Mouse (Mus musculus) hindbrain, embryonic 15.5 days (tissue): ENCODE data around the gene Gps1. TPM values are rescaled to one million over a fixed set of nuclear protein-coding genes. Genes with fewer than 3 reads are reported as not detected.

Experiments used
- ATAC-seq: fragments of 200-750 bp; cut with Nextera tagmentation; 2 replicates; pipeline ENCODE4 v1.8.0; 2017; ENCODE audit warnings: low read depth, moderate number of reproducible peaks, moderate TSS enrichment; ENCODE audit not compliant: low FRiP score
- H3K27ac ChIP-seq: fragments of 300-500 bp; sonication (generic); replicated peaks from 2 replicates; pipeline ENCODE4 v1.5.1; 2015; ENCODE audit warnings: mild to moderate bottlenecking, inconsistent platforms
- H3K27me3 ChIP-seq: fragments of 300-500 bp; sonication (generic); 2 replicates; pipeline ENCODE4 v1.6.1; 2015; ENCODE audit warnings: control low read depth, inconsistent platforms
- H3K36me3 ChIP-seq: fragments of 300-500 bp; sonication (generic); 2 replicates; pipeline ENCODE4 v1.6.1; 2015; ENCODE audit warnings: control low read depth, inconsistent platforms
- H3K4me1 ChIP-seq: fragments of 300-500 bp; sonication (generic); replicated peaks from 2 replicates; pipeline ENCODE4 v1.6.1; 2015; ENCODE audit warnings: control low read depth, inconsistent platforms
- H3K4me2 ChIP-seq: fragments of 300-500 bp; sonication (generic); 2 replicates; pipeline ENCODE4 v1.6.1; 2015; ENCODE audit warnings: moderate library complexity, mild to moderate bottlenecking, inconsistent platforms
- H3K4me3 ChIP-seq: fragments of 300-500 bp; sonication (generic); 2 replicates; pipeline ENCODE4 v1.5.1; 2015; ENCODE audit warnings: mild to moderate bottlenecking, inconsistent platforms
- H3K9ac ChIP-seq: fragments of 300-500 bp; sonication (generic); 2 replicates; pipeline ENCODE4 v1.6.1; 2015; ENCODE audit warnings: inconsistent platforms
- H3K9me3 ChIP-seq: fragments of 300-500 bp; sonication (generic); 2 replicates; pipeline ENCODE4 v1.6.1; 2016; ENCODE audit warnings: control low read depth, inconsistent platforms
- WGBS: fragments of 180-500 bp; shearing (Covaris S2); methylation state at CpG from one replicate; pipeline ENCODE4 v1.1.7; 2015; 5-methylcytosine and 5-hydroxymethylcytosine counted together
- polyA plus RNA-seq: library from polyadenylated mRNA; unstranded; fragments of >200 nt; fragmentation: Nextera tagmentation; extraction: Ambion mirVana; gene quantifications from 2 replicates; pipeline ENCODE4 v1.2.1, GENCODE M21; 2015

The Gps1 gene
- polyA plus RNA-seq, 1 experiment from 2014 or later = 300 TPM

DNA sequence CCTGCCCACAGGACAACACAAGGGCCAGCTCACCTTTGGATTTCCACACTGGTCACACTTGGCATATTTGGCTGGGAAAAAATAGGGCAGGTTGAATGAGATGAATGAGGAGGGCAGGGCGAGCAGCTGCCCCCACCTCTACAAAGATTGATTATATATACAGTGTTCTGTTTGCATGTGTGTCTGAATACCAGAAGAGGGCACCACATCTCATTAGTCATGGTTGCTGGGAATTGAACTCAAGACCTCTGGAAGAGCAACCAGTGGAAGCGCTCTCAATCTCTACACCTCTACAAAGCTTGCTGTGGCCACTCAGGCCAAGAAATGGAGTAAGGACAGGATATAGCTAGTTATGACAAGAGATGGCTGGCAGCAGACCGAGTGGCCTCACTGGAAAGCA, 5.7 kb downstream of the Gps1 start:
- WGBS = 93% methylated on average over 3 of the region's 3 CpGs
- H3K4me1 ChIP-seq = peaks cover 20% of the 10 kb centered on the region
- H3K9me3 ChIP-seq = no peaks in the 10 kb centered on the region
- H3K27ac ChIP-seq = no peak overlapping the region
- H3K4me2 ChIP-seq = no peak overlapping the region
- H3K9ac ChIP-seq = no peak overlapping the region
- ATAC-seq = no peak
- no peaks in the 10 kb centered on the region for H3K27me3 ChIP-seq
- H3K36me3 ChIP-seq = peaks cover 60% of the 10 kb centered on the region
- H3K4me3 ChIP-seq = no peak overlapping the region

DNA sequence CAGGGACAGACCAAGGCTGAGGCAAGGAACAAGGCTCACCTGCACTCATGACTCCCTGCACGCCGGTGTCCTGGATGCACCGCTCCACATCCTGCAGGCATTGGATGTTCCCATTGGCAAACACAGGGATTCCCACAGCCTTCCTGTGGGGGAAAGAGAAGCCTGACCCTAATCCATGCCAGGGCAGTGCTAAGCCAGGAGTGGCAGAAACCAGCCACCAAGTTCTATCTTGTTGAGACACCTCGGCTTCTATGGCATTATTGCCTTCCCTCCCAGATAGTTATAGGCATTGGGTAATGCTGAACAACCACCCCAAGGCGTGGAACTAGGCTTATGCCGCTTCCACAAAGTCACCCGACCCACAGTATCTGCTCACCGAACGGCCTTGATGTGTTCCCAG, 8.6 kb downstream of the Gps1 start:
- H3K9me3 ChIP-seq = no peaks in the 10 kb centered on the region
- no peak overlapping the region for H3K27ac ChIP-seq
- no peak overlapping the region for H3K4me2 ChIP-seq
- H3K36me3 ChIP-seq = peaks cover 44% of the 10 kb centered on the region
- no peaks in the 10 kb centered on the region for H3K27me3 ChIP-seq
- peaks cover 24% of the 10 kb centered on the region for H3K4me1 ChIP-seq
- ATAC-seq = no peak
- H3K9ac ChIP-seq = no peak overlapping the region
- no peak overlapping the region for H3K4me3 ChIP-seq
- WGBS = 94% methylated on average over 9 of the region's 9 CpGs

DNA sequence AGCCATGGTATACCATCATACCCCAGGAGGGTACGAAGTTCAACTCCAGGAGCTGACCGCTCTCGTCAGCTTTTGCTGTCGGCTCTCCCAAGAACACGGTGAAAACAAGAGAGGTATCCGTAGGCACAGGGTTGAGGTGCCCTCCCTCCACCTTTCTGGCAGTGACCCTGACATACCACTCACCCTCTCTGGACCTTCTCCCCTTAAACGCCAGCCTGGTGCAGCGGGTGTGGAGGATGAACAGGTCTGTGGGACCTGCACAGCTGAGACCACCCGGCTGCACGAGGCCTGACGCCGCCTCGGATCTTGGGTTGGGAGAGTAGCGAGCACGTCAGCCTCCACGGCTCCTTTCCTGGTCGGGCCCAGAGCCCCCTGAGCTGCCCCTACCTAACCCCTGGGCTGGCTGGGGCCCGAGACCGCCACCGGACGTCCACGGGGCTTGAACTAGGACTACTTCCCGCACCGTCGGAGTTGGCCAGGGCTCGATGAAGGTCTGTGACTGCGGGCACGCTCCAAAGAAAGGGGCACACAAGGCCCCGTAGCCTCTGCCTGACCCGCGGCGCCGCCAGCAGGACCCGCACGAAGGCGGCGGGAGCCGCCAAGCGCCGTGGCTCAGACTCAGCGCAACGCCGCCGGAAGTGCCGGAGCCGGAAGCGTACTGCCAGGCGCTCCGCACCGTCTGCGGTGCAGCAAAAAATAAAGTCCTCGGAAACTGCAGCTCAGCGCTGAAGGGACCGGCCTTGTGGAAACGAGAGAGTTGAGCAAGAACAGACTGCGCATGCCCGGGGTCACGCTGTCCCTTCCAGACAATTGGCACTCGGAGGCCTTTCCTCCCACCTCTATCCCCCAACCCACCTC, 11.9 kb downstream of the Gps1 start, which contains the start of gene Dus1l:
Dus1l (minus strand) TSS at position 648 of the 858 bp plus-strand sequence.
- H3K4me3 ChIP-seq = peak within 1 kb of the TSS; percentile 98
- H3K27me3 ChIP-seq = no peaks in the 10 kb centered on the region
- H3K9me3 ChIP-seq = no peaks in the 10 kb centered on the region
- peaks cover 16% of the 10 kb centered on the region for H3K36me3 ChIP-seq
- H3K4me2 ChIP-seq = peak within 1 kb of the TSS; percentile 98
- WGBS = 3% methylated on average over 59 of the region's 59 CpGs
- H3K27ac ChIP-seq = peak within 1 kb of the TSS; percentile 84
- peak; percentile 87 for ATAC-seq
- H3K9ac ChIP-seq = peak within 1 kb of the TSS; percentile 97
- peaks cover 27% of the 10 kb centered on the region for H3K4me1 ChIP-seq

DNA sequence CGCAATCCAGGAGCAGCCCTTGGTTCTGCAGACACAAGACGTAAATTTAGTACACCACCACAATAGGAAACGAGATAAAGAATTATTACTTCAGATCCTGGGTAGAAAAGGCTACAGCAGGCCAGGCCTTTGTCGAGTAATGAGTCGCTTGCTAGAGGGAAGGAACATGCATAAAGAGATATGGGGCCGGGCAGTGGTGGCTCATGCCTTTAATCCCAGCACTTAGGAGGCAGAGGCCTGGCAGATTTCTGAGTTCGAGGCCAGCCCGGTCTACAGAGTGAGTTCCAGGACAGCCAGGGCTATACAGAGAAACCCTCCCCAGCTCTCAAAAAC, 12.5 kb downstream of the Gps1 start:
- WGBS = 24% methylated on average over 8 of the region's 8 CpGs
- ATAC-seq = peak; percentile 35; the same call in 1 of the 2 replicates
- peak overlapping the region; percentile 84 for H3K27ac ChIP-seq
- no peaks in the 10 kb centered on the region for H3K27me3 ChIP-seq
- peaks cover 11% of the 10 kb centered on the region for H3K36me3 ChIP-seq
- peak overlapping the region; percentile 98 for H3K4me3 ChIP-seq
- peak overlapping the region; percentile 98 for H3K4me2 ChIP-seq
- H3K4me1 ChIP-seq = peaks cover 27% of the 10 kb centered on the region
- no peaks in the 10 kb centered on the region for H3K9me3 ChIP-seq
- peak overlapping the region; percentile 37; the same call in 1 of the 2 replicates for H3K9ac ChIP-seq

DNA sequence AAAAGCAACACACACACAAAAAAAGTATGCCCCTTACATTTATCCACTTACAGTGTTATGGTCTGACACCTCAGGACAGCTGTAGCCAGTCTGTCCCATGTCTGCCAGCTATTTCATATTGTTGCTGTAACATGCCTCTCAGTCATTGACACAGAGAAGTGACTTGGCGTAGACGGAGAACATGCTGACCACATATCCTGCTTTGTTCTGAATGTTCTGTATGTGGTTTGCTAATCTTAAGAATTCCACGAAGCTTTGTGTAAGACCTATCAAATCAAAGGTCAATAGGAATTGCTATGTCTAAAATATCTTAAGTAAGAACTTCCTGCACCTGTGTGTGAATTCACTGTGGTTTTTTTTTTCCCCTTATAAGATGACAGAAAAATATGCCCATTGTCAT, 14.2 kb downstream of the Gps1 start:
- H3K27me3 ChIP-seq = no peaks in the 10 kb centered on the region
- no peak for ATAC-seq
- no peak overlapping the region for H3K27ac ChIP-seq
- no peaks in the 10 kb centered on the region for H3K36me3 ChIP-seq
- H3K4me2 ChIP-seq = no peak overlapping the region
- 88% methylated on average over 3 of the region's 3 CpGs for WGBS
- H3K9me3 ChIP-seq = no peaks in the 10 kb centered on the region
- no peak overlapping the region for H3K9ac ChIP-seq
- peaks cover 27% of the 10 kb centered on the region for H3K4me1 ChIP-seq
- no peak overlapping the region for H3K4me3 ChIP-seq

DNA sequence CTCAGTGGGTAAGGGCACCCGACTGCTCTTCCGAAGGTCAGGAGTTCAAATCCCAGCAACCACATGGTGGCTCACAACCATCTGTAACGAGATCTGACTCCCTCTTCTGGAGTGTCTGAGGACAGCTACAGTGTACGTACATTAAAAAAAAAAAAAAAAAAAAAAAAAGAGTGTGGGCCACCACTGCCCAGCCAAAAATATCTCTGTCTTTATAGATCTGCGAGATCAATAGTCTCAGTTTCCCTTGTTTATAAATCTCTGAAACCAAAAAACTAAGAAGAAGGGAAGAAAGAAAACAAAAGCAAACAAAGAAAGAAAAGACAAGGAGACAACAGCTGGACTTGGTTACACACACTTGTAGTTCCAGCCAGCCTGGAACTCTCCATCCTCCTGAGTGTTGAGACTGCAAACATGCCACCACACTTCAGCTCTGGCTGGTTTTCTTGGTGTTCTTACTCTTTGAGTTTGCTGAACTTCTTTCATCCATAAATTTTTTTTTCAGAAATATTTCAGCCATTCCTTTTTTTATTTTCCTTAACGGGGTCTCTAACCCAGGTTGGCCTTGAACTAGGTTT, 15.3 kb downstream of the Gps1 start:
- no peak overlapping the region for H3K4me2 ChIP-seq
- H3K27ac ChIP-seq = no peak overlapping the region

DNA sequence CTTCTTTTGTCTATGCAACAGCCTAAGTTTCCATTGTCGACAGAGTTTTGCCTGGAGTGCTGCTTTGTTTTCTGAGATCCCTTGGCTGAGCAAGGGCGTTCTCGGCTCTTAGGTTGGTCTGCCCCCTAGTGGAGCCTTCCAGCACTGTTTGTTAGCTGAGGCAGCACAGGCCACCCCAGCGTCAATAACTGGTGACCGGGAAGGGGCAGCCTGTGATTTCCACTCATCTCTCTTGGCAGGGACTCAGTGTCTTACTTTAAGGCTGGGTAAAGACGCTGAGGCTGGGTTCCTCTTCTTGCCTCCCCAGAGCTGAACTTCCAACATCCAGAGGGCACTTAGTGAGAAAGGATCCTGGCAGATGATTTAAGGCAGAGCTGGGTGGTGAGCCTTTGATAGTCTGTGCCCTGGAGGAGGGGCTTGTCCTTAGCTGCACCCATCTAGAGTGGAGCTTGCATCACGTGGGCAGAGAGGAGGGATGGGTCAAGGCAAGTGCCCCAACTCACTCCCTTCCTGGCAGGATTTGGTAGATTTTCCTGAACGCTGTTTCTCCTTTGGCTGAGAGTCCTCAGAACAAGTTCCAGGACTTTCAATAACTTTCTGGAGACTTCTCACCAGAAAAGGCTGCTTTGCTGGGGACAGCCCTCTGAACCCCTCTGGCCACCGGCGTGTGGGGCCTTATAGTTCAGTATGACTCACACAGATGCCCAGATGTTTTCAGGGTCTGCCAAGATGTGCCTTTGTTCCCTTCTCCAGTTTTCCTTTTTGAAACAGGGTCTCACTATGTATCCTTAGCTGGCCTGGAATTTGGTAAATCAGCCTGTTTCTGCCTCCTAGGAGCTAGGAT, 16.2 kb downstream of the Gps1 start:
- no peak overlapping the region for H3K4me3 ChIP-seq

More for the DNA sequence above, 15.3 kb downstream of the Gps1 start:
- Histone ChIP-seq H3K9ac (no peak overlapping the region), H3K27me3 (no peaks in the 10 kb centered on the region), H3K36me3 (no peaks in the 10 kb centered on the region), H3K4me3 (no peak overlapping the region), H3K4me1 (peaks cover 25% of the 10 kb centered on the region), H3K9me3 (no peaks in the 10 kb centered on the region)
- no peak for ATAC-seq
- 82% methylated on average over 5 of the region's 6 CpGs for WGBS

DNA sequence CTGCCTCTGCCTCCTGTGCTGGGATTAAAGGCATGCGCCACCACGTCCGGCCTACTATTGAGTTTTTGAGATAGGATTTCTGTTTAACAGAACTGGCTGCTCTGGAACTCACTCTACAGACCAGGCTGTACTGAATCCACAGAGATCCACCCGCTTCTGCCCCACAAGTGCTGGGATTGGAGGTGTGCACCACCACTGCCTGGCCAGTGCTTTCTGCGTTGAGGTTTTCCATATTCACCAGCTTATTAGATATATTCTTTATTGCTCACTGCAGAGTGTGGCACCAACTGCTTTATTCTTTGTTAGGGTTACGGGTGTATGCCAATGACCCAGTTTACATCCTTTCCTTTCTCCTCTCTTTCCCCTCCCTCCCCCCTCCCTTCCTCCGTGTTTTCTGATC, 20.2 kb downstream of the Gps1 start:
- 0 out of 2 replicates have a peak, but pooled peaks cover 4% of the 10 kb centered on the region for H3K4me1 ChIP-seq
- no peaks in the 10 kb centered on the region for H3K9me3 ChIP-seq
- no peak for ATAC-seq
- H3K4me3 ChIP-seq = no peak overlapping the region
- no peak overlapping the region for H3K27ac ChIP-seq
- WGBS = 75% methylated on average over 7 of the region's 7 CpGs
- no peaks in the 10 kb centered on the region for H3K27me3 ChIP-seq
- H3K4me2 ChIP-seq = no peak overlapping the region
- no peak overlapping the region for H3K9ac ChIP-seq
- peaks cover 37% of the 10 kb centered on the region for H3K36me3 ChIP-seq

More for the DNA sequence above, 16.2 kb downstream of the Gps1 start:
- H3K4me2 ChIP-seq = no peak overlapping the region
- ATAC-seq = 0 out of 2 replicates have a peak, but pooled peaks have one; percentile 59
- WGBS = 12% methylated on average over 10 of the region's 10 CpGs
- peaks cover under 1% of the 10 kb centered on the region; the same call in 1 of the 2 replicates for H3K36me3 ChIP-seq
- peaks cover 16% of the 10 kb centered on the region for H3K4me1 ChIP-seq
- no peak overlapping the region for H3K9ac ChIP-seq
- no peak overlapping the region; the same call in 1 of the 2 replicates for H3K27ac ChIP-seq
- H3K9me3 ChIP-seq = no peaks in the 10 kb centered on the region
- H3K27me3 ChIP-seq = no peaks in the 10 kb centered on the region

DNA sequence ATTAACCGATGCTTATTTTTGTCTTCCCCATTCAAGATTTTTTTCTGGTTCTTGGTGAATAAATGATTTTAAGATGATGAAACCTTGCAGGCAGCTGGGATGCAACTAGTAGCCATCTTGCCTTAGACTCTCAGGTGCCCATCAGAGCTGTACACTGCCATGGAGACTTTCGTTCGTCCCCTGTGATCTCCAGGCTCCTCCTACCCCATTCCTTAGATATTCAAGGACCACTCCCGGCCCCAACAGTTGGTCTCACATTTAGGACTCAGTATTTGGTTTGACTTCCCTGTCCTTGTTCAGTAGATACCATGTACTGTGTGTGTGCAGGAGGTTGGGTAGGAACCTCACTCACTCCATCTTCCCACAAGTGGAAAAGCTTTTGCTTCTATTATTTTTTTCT, 20.7 kb downstream of the Gps1 start:
- 73% methylated on average over 4 of the region's 4 CpGs for WGBS
- no peaks in the 10 kb centered on the region for H3K9me3 ChIP-seq
- 0 out of 2 replicates have a peak, but pooled peaks cover 4% of the 10 kb centered on the region for H3K4me1 ChIP-seq
- H3K36me3 ChIP-seq = peaks cover 42% of the 10 kb centered on the region
- H3K9ac ChIP-seq = no peak overlapping the region
- no peak overlapping the region for H3K4me2 ChIP-seq
- H3K27me3 ChIP-seq = no peaks in the 10 kb centered on the region
- no peak overlapping the region for H3K4me3 ChIP-seq
- ATAC-seq = no peak
- no peak overlapping the region for H3K27ac ChIP-seq

DNA sequence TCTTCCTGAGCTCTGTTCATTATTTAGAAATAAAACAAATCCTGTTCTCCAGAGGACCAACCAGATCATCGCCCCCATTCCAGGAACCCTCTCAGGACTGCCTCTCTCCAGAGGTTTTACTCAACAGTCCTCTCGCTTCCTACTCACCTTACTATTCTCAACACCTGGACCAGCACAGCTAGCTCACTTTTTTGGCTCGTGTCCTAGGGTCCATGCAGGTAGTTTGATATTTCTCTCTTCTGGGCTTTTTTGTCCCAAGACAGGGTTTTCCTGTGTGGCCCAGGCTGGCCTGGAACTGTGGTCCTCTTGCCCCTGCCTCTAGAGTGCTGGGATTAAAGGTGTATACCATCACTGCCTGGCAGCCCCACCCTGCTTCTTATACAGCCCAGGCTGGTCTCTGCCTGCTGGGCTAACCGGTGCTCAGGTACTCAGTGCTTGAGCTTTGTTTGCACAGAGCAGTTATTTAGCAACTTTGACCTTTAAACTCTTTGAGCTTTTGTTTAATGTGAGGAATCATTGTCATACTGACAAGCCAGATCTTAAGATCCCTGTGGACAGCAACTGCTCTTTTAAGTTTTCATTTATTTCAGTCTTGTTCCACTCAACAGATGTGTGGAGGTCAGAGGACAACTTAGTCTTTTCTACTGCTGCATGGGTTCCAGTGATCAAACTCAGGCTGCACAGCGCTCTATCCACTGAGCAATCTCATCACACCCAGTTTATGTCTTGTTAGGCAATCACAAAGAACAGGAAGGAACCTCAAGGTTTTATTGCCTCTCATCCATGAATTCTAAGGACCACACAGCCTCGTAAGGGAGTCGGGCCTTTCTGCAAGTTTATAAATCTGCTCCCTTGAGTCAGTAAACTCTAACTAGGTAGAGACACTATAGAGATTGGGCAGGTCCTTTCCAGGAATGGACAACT, 21.6 kb downstream of the Gps1 start:
- Histone ChIP-seq H3K4me3 (no peak overlapping the region), H3K4me2 (no peak overlapping the region), H3K9me3 (no peaks in the 10 kb centered on the region), H3K27ac (no peak overlapping the region), H3K27me3 (no peaks in the 10 kb centered on the region), H3K4me1 (no peaks in the 10 kb centered on the region), H3K9ac (no peak overlapping the region), H3K36me3 (peaks cover 51% of the 10 kb centered on the region)
- 89% methylated on average over 7 of the region's 7 CpGs for WGBS
- ATAC-seq = no peak

DNA sequence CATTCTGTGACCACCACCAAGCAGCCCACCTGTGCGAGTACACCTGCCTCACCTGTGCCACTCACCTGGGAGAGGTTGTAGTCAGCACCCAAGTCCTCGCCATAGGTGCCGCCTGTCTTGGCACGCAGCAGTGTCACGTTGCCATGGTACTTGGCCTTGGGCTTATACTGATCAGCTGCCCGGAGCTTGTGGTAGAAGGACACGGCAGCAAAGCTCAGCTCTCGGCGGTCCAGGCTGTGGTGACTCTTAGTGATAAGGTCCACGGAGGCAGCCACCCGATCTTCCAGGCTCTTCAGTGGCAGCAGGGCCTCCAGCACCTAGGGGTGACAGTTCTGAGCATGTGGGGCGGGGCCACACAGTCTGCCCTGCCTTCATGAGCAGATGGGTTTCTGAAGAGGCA, 23.9 kb downstream of the Gps1 start:
- Histone ChIP-seq H3K9me3 (no peaks in the 10 kb centered on the region), H3K36me3 (peaks cover 75% of the 10 kb centered on the region), H3K4me2 (no peak overlapping the region), H3K4me3 (no peak overlapping the region), H3K27ac (no peak overlapping the region), H3K4me1 (no peaks in the 10 kb centered on the region), H3K9ac (no peak overlapping the region), H3K27me3 (no peaks in the 10 kb centered on the region)
- ATAC-seq = no peak
- WGBS = 93% methylated on average over 12 of the region's 12 CpGs
